Mouse (Mus musculus): ENCODE data around the gene Gna15.

The Gna15 gene

GRCm38 (mm10) chr10:81553807-81554755 is 30.1 kb upstream of the Gna15 start:
- no peak for DNase-seq (ENCODE audit: low spot score in 2 of 2)

- DNase-seq (ENCODE audit: low spot score in 2 of 2), result no peak
Measured at GRCm38 (mm10) chr10:81553232-81553631, 29.2 kb upstream of the Gna15 start.

GRCm38 (mm10) chr10:81551597-81552102 is 27.6 kb upstream of the Gna15 start:
- DNase-seq (ENCODE audit: low spot score in 2 of 2), result peak; percentile 71 to 75

GRCm38 (mm10) chr10:81550257-81550656 is 26.2 kb upstream of the Gna15 start:
- no peak for DNase-seq (ENCODE audit: low spot score in 2 of 2)

GRCm38 (mm10) chr10:81548944-81549343 is 24.9 kb upstream of the Gna15 start:
- DNase-seq (ENCODE audit: low spot score in 2 of 2), result no peak

GRCm38 (mm10) chr10:81546788-81547571 is 23.0 kb upstream of the Gna15 start:
- DNase-seq (ENCODE audit: low spot score in 2 of 2), result no peak

- DNase-seq (ENCODE audit: low spot score in 2 of 2), result no peak
Measured at GRCm38 (mm10) chr10:81546332-81546731, 22.3 kb upstream of the Gna15 start.

- DNase-seq (ENCODE audit: low spot score in 2 of 2), result peak; percentile 99 to 100
Measured at GRCm38 (mm10) chr10:81545161-81545747, 21.2 kb upstream of the Gna15 start, which contains the start of gene Gna11. Gna11 (minus strand) TSS chr10:81545190.

- no peak for DNase-seq (ENCODE audit: low spot score in 2 of 2)
Measured at GRCm38 (mm10) chr10:81544296-81545160, 20.5 kb upstream of the Gna15 start.

GRCm38 (mm10) chr10:81543633-81544032 is 19.6 kb upstream of the Gna15 start:
- no peak for DNase-seq (ENCODE audit: low spot score in 2 of 2)

- DNase-seq (ENCODE audit: low spot score in 2 of 2), result no peak
Measured at GRCm38 (mm10) chr10:81542727-81543460, 18.9 kb upstream of the Gna15 start.

GRCm38 (mm10) chr10:81541803-81542202 is 17.8 kb upstream of the Gna15 start:
- DNase-seq (ENCODE audit: low spot score in 2 of 2), result no peak

- no peak for DNase-seq (ENCODE audit: low spot score in 2 of 2)
Measured at GRCm38 (mm10) chr10:81541363-81541762, 17.3 kb upstream of the Gna15 start.

- DNase-seq (ENCODE audit: low spot score in 2 of 2), result no peak
Measured at GRCm38 (mm10) chr10:81538321-81539048, 14.5 kb upstream of the Gna15 start.

- no peak for DNase-seq (ENCODE audit: low spot score in 2 of 2)
Measured at GRCm38 (mm10) chr10:81537429-81537828, 13.4 kb upstream of the Gna15 start.

GRCm38 (mm10) chr10:81536734-81537133 is 12.7 kb upstream of the Gna15 start:
- DNase-seq (ENCODE audit: low spot score in 2 of 2), result no peak

- DNase-seq (ENCODE audit: low spot score in 2 of 2), result no peak
Measured at GRCm38 (mm10) chr10:81534826-81535225, 10.8 kb upstream of the Gna15 start.

GRCm38 (mm10) chr10:81526779-81527178 is 2.8 kb upstream of the Gna15 start:
- peak in 1 of 2 experiments; percentile 62 for DNase-seq (ENCODE audit: low spot score in 2 of 2)

- no peak for DNase-seq (ENCODE audit: low spot score in 2 of 2)
Measured at GRCm38 (mm10) chr10:81525017-81525694, 1.1 kb upstream of the Gna15 start.

Data from frontal cortex, postnatal 14 days (tissue).